Mouse (Mus musculus) bone marrow macrophage, adult 2 months (primary cell): Measurements from ENCODE around the gene Mapk8ip3.

Source experiments
- CTCF ChIP-seq: IDR thresholded peaks from 2 replicates; pipeline ENCODE4 v1.5.1; 2012; ENCODE audit warnings: low read depth, mild to moderate bottlenecking, low read length, moderate library complexity
- POLR2A ChIP-seq: IDR thresholded peaks from 2 replicates; pipeline ENCODE4 v1.6.1; 2012; ENCODE audit warnings: mild to moderate bottlenecking, low read depth, low read length, borderline replicate concordance

DNA sequence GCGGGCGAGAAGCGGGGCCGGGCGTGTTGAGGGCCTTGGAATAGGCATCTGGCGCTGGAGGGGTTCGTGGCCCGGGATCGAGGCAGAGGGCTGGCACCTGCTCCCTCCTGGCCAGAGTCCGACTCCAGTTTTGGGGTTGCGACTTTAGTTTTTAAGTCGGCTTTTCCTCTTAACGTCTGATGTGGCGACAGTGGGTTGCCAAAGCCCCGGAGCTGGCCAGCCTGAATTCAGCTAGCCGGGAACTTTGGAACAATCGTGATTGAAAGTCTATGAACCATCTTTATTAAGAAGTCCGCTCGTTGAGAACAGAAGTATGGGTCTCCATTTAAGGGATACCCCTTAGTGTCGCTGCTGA, 86.0 kb downstream of the Mapk8ip3 start:
- TF ChIP-seq CTCF: 0 out of 2 replicates have a peak, but pooled peaks have one; percentile 10
- TF ChIP-seq POLR2A: no peak
